Mouse (Mus musculus) liver, adult 2 months (tissue): ENCODE measurements around the gene Kcns1.

Experiments used
- CTCF ChIP-seq: fragments of 200-500 bp; IDR thresholded peaks from 2 replicates; pipeline ENCODE4 v1.5.1; 2011; ENCODE audit warnings: low read depth, low read length, control low read depth
- POLR2A ChIP-seq: fragments of 200-500 bp; IDR thresholded peaks from 2 replicates; pipeline ENCODE4 v1.6.1; 2011; ENCODE audit warnings: low read length, control low read depth; ENCODE audit not compliant: insufficient read depth; ENCODE audit errors: extremely low read depth

DNA sequence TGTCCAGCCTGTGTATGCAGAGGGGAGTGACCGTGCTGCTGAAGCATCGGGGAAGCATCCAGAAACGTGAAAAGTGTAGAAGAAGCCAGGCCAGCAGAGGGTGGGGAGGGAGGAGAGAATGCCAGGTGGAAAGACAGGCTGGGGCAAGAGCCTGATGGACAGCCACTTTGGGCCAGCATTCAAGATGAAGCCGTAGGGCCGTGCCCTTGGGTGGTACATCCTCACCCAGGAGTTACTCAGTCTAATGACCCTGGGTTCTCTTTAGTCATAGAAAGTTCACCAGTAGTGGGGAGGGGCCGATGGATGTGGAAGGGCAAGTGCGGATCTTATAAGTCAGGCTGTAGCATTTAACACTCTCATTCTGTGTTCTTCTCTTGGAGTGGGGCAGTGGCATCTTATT is 14.8 kb downstream of the Kcns1 start:
- no peak for TF ChIP-seq POLR2A
- TF ChIP-seq CTCF: no peak
